Mouse (Mus musculus) thymus, postnatal 25 days (tissue): Measurements from ENCODE around the gene Dner.

Source experiments
- DNase-seq: peaks from one replicate; pipeline ENCODE4 v3.0.0; 2022

Gene Dner

GRCm38 (mm10) chr1:84628244-84628643 is 67.8 kb downstream of the Dner start:
- DNase-seq, result no peak

- DNase-seq, result no peak
These were observed 73.0 kb downstream of the Dner start for GRCm38 (mm10) chr1:84622978-84623554.

GRCm38 (mm10) chr1:84621308-84621707 is 74.7 kb downstream of the Dner start:
- DNase-seq, result no peak

- DNase-seq, result no peak
These were observed 76.8 kb downstream of the Dner start for GRCm38 (mm10) chr1:84619131-84619760.

GRCm38 (mm10) chr1:84618094-84618493 is 77.9 kb downstream of the Dner start:
- no peak for DNase-seq

- no peak for DNase-seq
These were observed 79.9 kb downstream of the Dner start for GRCm38 (mm10) chr1:84616133-84616532.

GRCm38 (mm10) chr1:84614596-84614995 is 81.4 kb downstream of the Dner start:
- DNase-seq, result no peak

- DNase-seq, result no peak
These were observed 82.9 kb downstream of the Dner start for GRCm38 (mm10) chr1:84613119-84613518.

- no peak for DNase-seq
These were observed 84.7 kb downstream of the Dner start for GRCm38 (mm10) chr1:84611331-84611730.

- no peak for DNase-seq
These were observed 97.0 kb downstream of the Dner start for GRCm38 (mm10) chr1:84599025-84599424.

GRCm38 (mm10) chr1:84596023-84596422 is 100.0 kb downstream of the Dner start:
- no peak for DNase-seq

- DNase-seq, result no peak
These were observed 103.6 kb downstream of the Dner start for GRCm38 (mm10) chr1:84592394-84592793.

GRCm38 (mm10) chr1:84590534-84590933 is 105.5 kb downstream of the Dner start:
- DNase-seq, result no peak

GRCm38 (mm10) chr1:84585434-84585833 is 110.6 kb downstream of the Dner start:
- DNase-seq, result no peak

GRCm38 (mm10) chr1:84581812-84582211 is 114.2 kb downstream of the Dner start:
- DNase-seq, result no peak

GRCm38 (mm10) chr1:84561841-84562240 is 134.2 kb downstream of the Dner start:
- DNase-seq, result no peak

- DNase-seq, result no peak
These were observed 134.6 kb downstream of the Dner start for GRCm38 (mm10) chr1:84561387-84561786.

- DNase-seq, result no peak
These were observed 139.2 kb downstream of the Dner start for GRCm38 (mm10) chr1:84556546-84557511.

- no peak for DNase-seq
These were observed 144.0 kb downstream of the Dner start for GRCm38 (mm10) chr1:84552005-84552404.

- no peak for DNase-seq
These were observed 146.0 kb downstream of the Dner start for GRCm38 (mm10) chr1:84550065-84550368.

GRCm38 (mm10) chr1:84549367-84550064 is 146.5 kb downstream of the Dner start:
- DNase-seq, result no peak

- no peak for DNase-seq
These were observed 160.0 kb downstream of the Dner start for GRCm38 (mm10) chr1:84536069-84536468.

- no peak for DNase-seq
These were observed 170.5 kb downstream of the Dner start for GRCm38 (mm10) chr1:84525514-84525913.
